Mouse (Mus musculus) kidney, postnatal 4 days (tissue): ENCODE results near the gene Fbln5.

ENCODE experiments used
- DNase-seq, 2 experiments: peaks; one replicate each; pipeline ENCODE4 v3.0.0; 2021; ENCODE audit warnings: mixed read lengths in 2 of 2

The Fbln5 gene

DNA sequence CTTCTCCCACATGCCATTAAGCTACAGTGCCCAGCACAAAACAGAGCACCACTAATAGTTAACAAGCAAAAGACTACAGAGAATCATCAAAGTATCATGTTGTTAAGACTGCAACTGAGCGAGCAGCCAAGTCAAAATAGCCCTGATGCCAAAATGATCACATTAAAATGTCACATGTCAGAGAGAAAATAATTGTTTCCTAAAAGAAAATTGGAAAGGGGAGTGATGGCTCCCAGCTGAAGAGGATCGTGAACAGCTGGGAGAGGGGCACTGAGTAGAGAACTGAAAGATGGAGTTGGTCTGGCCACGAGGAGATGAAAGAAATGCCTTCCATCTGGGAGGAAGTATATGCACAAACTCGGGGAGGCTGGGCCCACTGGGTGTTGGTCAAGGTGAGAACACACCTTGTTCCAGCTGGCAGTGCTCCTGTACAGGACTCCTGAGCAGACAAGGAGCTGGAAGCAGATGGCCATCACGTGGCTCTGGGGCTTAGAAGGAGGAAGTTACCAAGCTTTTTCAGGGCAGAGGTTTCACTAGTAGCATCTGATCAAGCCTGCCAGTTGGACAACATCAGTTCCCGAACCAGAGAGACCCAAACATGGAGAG is 59.3 kb downstream of the Fbln5 start:
- DNase-seq: peak; percentile 47 to 59

DNA sequence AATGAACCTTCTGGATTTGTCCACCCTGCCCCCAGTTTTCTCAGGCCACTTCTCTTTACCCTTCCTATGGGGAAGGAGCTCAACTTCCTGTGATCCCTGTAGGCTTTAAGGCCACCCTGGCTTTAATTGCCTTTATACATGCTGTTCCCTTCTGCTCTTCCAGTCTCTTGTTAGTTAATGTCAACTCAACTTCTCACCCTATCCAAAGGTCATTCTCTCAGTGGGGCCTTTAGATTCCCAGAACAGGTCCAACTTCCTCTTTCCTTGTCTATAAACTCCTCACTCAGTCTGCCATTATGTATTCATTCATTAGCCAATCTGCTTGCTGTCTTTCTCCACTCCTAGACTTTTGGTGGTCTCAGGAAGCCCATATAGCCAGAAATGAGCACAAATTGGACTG is 60.2 kb downstream of the Fbln5 start:
- no peak for DNase-seq

DNA sequence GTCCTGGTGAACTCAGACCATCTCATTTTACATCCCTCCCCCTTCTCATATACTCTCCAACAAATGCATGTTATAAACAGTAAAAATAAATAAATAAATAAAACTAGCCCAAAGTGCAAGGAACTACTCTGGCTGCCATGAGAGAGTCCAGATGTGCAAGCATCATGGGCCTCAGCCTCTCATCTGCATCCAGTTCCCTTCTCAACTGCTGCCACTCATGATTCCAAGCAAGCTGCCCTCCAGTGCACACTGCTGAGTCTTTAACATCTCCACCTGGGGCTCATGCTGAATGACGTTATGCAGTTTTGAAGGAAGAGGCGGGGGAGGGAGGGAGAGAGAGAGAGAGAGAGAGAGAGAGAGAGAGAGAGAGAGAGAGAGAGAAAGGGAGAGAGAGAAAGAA is 76.5 kb downstream of the Fbln5 start:
- no peak for DNase-seq

DNA sequence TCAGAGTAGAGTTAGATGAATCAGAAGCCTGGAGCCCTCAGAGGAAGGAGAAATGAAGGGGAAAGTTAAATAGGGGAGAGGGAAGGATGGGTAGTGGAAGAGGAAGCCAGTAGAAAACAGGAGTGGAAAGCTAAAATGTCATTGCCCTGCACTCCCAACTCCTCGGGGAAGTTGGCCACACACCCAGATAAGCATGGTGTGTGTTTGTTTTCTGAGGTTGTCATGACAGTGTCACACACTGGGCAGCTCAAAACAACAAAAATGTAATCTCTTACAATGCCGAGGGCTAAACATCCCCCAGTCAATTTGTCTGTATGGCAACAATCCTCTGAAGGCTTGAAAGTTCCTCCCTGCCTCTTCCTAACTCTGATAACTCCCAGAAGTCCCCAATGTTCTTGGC is 78.4 kb downstream of the Fbln5 start:
- DNase-seq: no peak

DNA sequence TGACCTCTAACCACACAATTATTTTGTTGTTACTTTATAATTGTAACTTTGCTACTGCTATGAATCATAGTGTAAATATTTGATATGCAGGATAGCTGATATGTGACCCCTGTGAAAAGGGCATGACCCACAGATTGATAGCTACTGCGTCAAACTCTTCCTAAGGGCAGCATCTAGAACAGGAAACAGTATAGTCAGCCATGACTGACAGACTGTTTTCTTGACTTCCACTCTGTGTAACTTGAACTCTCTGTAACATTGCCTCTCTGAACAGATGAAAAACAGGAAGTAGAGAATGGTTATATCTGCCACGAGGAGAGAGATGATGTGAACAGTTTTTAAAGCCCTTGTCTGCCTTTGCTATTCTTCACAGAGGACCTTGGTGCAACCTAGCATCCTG is 78.8 kb downstream of the Fbln5 start:
- peak; percentile 31 to 51 for DNase-seq

DNA sequence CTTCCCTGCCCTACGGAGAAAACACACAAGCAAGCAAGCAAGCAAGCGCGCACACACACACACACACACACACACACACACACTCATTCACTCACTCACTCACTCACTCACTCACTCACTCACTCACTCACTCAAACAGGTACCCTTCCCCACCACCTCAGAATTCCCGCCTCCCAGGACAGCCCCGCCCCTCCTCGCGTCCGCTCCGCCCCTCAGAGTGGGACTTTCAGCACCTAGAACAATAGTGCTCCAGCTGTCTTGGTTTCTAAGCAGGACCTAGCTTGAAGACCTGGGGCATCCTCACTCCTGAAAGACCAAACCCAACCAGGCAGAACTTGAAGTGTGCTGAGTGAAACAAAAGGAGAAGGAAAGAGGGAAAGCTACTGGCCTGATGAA is 100.1 kb downstream of the Fbln5 start:
- peak; percentile 53 to 64 for DNase-seq

DNA sequence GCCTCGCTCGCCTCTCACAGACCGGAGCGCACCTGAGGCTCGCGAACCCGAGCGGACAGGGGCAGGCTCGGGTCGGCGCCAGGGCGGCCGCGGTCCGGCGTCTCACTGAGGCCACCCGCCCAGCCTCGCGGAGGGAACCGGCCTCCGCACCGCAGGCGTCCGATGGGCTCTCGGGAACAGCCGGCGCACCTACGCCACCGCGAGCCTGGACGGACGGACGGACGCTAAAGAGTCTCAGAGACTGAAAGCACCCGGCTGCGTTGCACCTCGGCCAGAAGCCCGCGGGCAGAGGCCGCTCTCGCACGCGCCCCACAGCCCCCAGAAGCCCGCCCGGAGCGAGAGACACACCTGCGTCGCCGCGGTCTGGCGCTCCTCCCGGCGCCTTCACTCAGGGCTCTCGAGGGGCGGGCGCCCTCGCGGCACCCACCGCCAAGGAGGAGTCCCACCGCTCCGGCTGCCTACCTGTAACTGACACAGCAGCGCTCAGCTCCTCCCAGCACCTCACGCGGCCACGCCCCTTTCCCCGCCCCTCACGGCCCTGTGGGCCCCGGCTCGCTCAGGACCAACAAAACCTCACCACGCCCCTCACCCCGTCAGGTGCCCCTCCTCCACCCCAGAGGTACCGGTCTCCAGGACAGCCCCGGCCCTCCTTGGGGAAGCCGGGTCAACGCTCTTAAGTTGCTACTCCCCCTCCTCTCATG is 100.7 kb downstream of the Fbln5 start, which contains the start of gene Tc2n:
Tc2n (minus strand) TSS at position 470 of the 701 bp plus-strand sequence.
- peak; percentile 91 to 93 for DNase-seq

DNA sequence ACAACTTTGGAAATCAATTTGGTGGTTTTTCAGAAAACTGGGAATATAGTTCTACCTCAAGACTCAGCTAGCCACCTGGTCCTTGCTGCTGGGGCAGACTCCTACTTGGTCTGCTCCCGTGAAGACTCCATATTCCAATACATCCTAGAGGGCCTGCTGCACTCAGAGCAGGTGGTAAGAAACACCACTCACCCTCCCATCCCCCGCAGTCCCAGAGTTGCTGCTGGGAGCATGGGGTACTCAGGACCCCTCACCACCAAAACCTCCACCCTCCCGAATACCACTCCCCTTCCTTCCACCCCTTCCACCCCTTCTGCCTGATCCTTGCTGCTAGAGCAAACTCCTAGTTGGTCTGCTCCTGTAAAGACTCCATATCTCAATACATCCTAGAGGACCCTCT is 119.7 kb downstream of the Fbln5 start:
- no peak for DNase-seq
